In the genomic region with DNA sequence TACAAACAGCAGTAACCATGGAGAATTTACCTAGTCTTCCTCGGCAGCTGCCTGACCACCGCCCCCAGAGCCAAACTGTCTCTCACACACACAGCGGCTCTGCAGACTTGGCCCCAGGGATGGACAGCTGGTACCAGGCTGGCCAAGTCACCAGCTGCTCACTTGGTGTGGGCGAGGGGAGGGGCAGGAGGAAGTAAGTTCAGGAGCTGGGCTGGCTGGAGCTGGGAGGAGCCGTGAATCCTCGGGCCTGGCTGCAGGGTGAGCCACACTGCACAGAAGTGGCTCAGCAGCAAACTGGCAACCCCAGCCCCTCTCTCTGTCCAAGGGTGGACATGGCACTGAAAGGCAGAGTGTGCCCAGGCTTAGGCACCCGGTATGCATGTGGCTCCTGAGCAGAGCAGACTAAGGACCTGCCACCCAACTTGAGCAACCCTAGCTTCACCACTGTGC, we compare ENCODE assay signal across 8 mouse cellular contexts. TPM values are rescaled to one million over a fixed set of nuclear protein-coding genes. Genes with fewer than 3 reads are reported as not detected.
A peak's percentile ranks its signal among the peaks of the same experiment; 100 is the strongest.
DNase-seq lines count a peak whose midpoint lies in the region; ATAC-seq and TF ChIP-seq lines count a peak whose summit lies in the region.

No protein-coding gene starts in this region.

- peak overlapping the region; percentile 100 for H3K9ac ChIP-seq in kidney, embryonic 16.5 days (replicated peaks; ENCODE audit: low read length)

- H3K27ac ChIP-seq in embryonic fibroblast, embryonic 13.5 days (ENCODE audit: insufficient read depth, low read length) = peak overlapping the region; percentile 69
- H3K27ac ChIP-seq in heart, embryonic 10.5 days = peak overlapping the region; percentile 100
- H3K27ac ChIP-seq in kidney, embryonic 16.5 days (ENCODE audit: low read length) = peak overlapping the region; percentile 98

- H3K27me3 ChIP-seq in heart, embryonic 10.5 days (ENCODE audit: insufficient read depth, poor library complexity, severe bottlenecking) = no peaks in the 10 kb centered on the region
- H3K27me3 ChIP-seq in kidney, embryonic 16.5 days (ENCODE audit: insufficient read depth, low read length) = no peaks in the 10 kb centered on the region

- DNase-seq in 3134 (ENCODE audit: extremely low read depth, insufficient read length, low spot score) (peak; percentile 84), liver (peak; percentile 38)
- peak; percentile 87 for DNase-seq in adrenal gland, postnatal 14 days
- peak; percentile 80 for DNase-seq in heart, embryonic 10.5 days (ENCODE audit: low spot score)
- DNase-seq in telencephalon, adult 2 months (ENCODE audit: low read depth, low spot score) = peak; percentile 68

- TF ChIP-seq POLR2A in embryonic fibroblast, embryonic 13.5 days (IDR thresholded peaks at IDR 0.05; ENCODE audit: low read depth, low read length) = peak; percentile 73

- no peaks in the 10 kb centered on the region for H3K9me3 ChIP-seq in heart, embryonic 10.5 days
- H3K9me3 ChIP-seq in kidney, embryonic 16.5 days (ENCODE audit: low read length) = no peaks in the 10 kb centered on the region

- H3K4me3 ChIP-seq in embryonic fibroblast, embryonic 13.5 days (ENCODE audit: insufficient read depth, low read length) = peak overlapping the region; percentile 37
- H3K4me3 ChIP-seq in heart, embryonic 10.5 days = peak overlapping the region; percentile 100
- H3K4me3 ChIP-seq in kidney, embryonic 16.5 days (ENCODE audit: low read length) = peak overlapping the region; percentile 71

- 51% methylated on average over 7 of the region's 7 CpGs for WGBS in heart, embryonic 10.5 days
- WGBS in kidney, embryonic 16.5 days = 10% methylated on average over 7 of the region's 7 CpGs

- TF ChIP-seq CTCF in embryonic fibroblast, embryonic 13.5 days (IDR thresholded peaks at IDR 0.05; ENCODE audit: borderline replicate concordance, insufficient read depth, low read length) = no peak

- H3K4me2 ChIP-seq in kidney, embryonic 16.5 days (replicated peaks; ENCODE audit: low read depth, low read length) = peak overlapping the region; percentile 98

- peaks cover 9% of the 10 kb centered on the region; the same call in 1 of the 2 replicates for H3K4me1 ChIP-seq in embryonic fibroblast, embryonic 13.5 days (ENCODE audit: control insufficient read depth, insufficient read depth, low read length)
- H3K4me1 ChIP-seq in heart, embryonic 10.5 days = peaks cover 28% of the 10 kb centered on the region
- peaks cover 25% of the 10 kb centered on the region for H3K4me1 ChIP-seq in kidney, embryonic 16.5 days (ENCODE audit: insufficient read depth, low read length)

- peak; percentile 52 for ATAC-seq in kidney, embryonic 16.5 days (ENCODE audit: low FRiP score, low TSS enrichment)
- ATAC-seq in monocyte, adult 5-6 weeks (replicated peaks; ENCODE audit: insufficient number of reproducible peaks, low FRiP score, low TSS enrichment, poor library complexity, severe bottlenecking) = peak; percentile 51; the same call in 1 of the 2 replicates

- peaks cover 45% of the 10 kb centered on the region for H3K36me3 ChIP-seq in heart, embryonic 10.5 days
- H3K36me3 ChIP-seq in kidney, embryonic 16.5 days (ENCODE audit: insufficient read depth, low read length) = peaks cover 27% of the 10 kb centered on the region

RNA-seq across cellular contexts. Expression of gene Cdk2ap1, which starts 11.7 kb away (rescaled TPM):
- 143 and 159 TPM in 2 replicates for total RNA-seq in adrenal gland, postnatal 14 days (2021)
- polyA plus RNA-seq in embryonic fibroblast, embryonic 13.5 days (2011; ENCODE audit: insufficient read length, low read depth, missing spikeins) = 179 and 242 TPM in 2 replicates
- polyA plus RNA-seq in heart, embryonic 10.5 days (2016; fragmentation: Nextera tagmentation; extraction: Ambion mirVana) = 34.4 and 43.7 TPM in 2 replicates
- 28.4 and 29.9 TPM in 2 replicates for polyA plus RNA-seq in kidney, embryonic 16.5 days (2015; fragmentation: Nextera tagmentation; extraction: Ambion mirVana)
- 91.4 to 168 TPM (median 101 TPM) in 3 replicates for total RNA-seq in monocyte, adult 5-6 weeks (2017)

RNA-seq across cellular contexts. Expression of gene 2810006K23Rik, which starts 23.2 kb away (rescaled TPM):
- total RNA-seq in adrenal gland, postnatal 14 days (2021) = 12.9 and 13.7 TPM in 2 replicates
- polyA plus RNA-seq in embryonic fibroblast, embryonic 13.5 days (2011; ENCODE audit: insufficient read length, low read depth, missing spikeins) = 11.8 and 12.9 TPM in 2 replicates
- polyA plus RNA-seq in heart, embryonic 10.5 days (2016; fragmentation: Nextera tagmentation; extraction: Ambion mirVana) = 22.1 and 22.9 TPM in 2 replicates
- polyA plus RNA-seq in kidney, embryonic 16.5 days (2015; fragmentation: Nextera tagmentation; extraction: Ambion mirVana) = 18.5 and 20.4 TPM in 2 replicates
- total RNA-seq in monocyte, adult 5-6 weeks (2017) = 4.0 to 18.6 TPM (median 6.7 TPM) in 3 replicates

RNA-seq across cellular contexts. Expression of gene Mphosph9, which starts 23.4 kb away (rescaled TPM):
- 6.6 and 7.7 TPM in 2 replicates for total RNA-seq in adrenal gland, postnatal 14 days (2021)
- 9.4 and 15.0 TPM in 2 replicates for polyA plus RNA-seq in embryonic fibroblast, embryonic 13.5 days (2011; ENCODE audit: insufficient read length, low read depth, missing spikeins)
- 15.6 and 20.5 TPM in 2 replicates for polyA plus RNA-seq in heart, embryonic 10.5 days (2016; fragmentation: Nextera tagmentation; extraction: Ambion mirVana)
- 10.8 and 13.8 TPM in 2 replicates for polyA plus RNA-seq in kidney, embryonic 16.5 days (2015; fragmentation: Nextera tagmentation; extraction: Ambion mirVana)
- 8.3 to 21.1 TPM (median 12.8 TPM) in 3 replicates for total RNA-seq in monocyte, adult 5-6 weeks (2017)

Comparison
In these comparisons a context has a peak if more than half of its experiments do, and no peak if none do; other contexts are left out.
1. Peak in every context shown above with its lines: DNase-seq, ATAC-seq, H3K4me3 ChIP-seq and H3K27ac ChIP-seq.
2. H3K4me3 ChIP-seq: peak in every context shown above with its lines; median percentile 100 in heart, embryonic 10.5 days; 71 in kidney, embryonic 16.5 days; 37 in embryonic fibroblast, embryonic 13.5 days.